Mouse (Mus musculus): Measurements from ENCODE around the gene Wdr31. TPM values are rescaled to one million over a fixed set of nuclear protein-coding genes. Genes with fewer than 3 reads are reported as not detected.

Gene Wdr31
- total and polyA plus RNA-seq, 3 experiments = 3.0 to 5.0 (median 3.8) TPM

- Histone ChIP-seq H3K27me3 (replicated peaks) (no peaks in the 10 kb centered on the region), H3K9ac (ENCODE audit: insufficient read depth, low read depth) (peak within 1 kb of the TSS; percentile 89), H3K4me2 (ENCODE audit: insufficient read depth, low read depth, poor library complexity, severe bottlenecking) (peak within 1 kb of the TSS; percentile 92), H3K79me2 (replicated peaks; ENCODE audit: control insufficient read depth, extremely low read depth, insufficient read depth, poor library complexity, severe bottlenecking) (peaks cover 5% of the 10 kb centered on the region), H3K9me3 (replicated peaks; ENCODE audit: low read length) (no peaks in the 10 kb centered on the region), H3K4me1 (ENCODE audit: control insufficient read depth in 1 of 2, insufficient read depth in 2 of 2) (peaks cover 12 to 58% of the 10 kb centered on the region in 2 experiments), H3K4me3 (replicated peaks in 1 of 3; ENCODE audit: low read depth in 2 of 3, low read length in 2 of 3, poor library complexity in 1 of 3) (peak within 1 kb of the TSS; percentile 61 to 83 (median 68)), H3K36me3 (replicated peaks in 1 of 2; ENCODE audit: control insufficient read depth in 1 of 2, insufficient read depth in 1 of 2, low read length in 1 of 2) (peaks cover 4 to 36% of the 10 kb centered on the region in 2 experiments), H3K27ac (ENCODE audit: insufficient read depth, low read depth) (peak within 1 kb of the TSS; percentile 43)
- peak; percentile 80 for DNase-seq (ENCODE audit: extremely low read depth)
- in situ Hi-C loops (cut with MboI; ENCODE audit: low pct_ligation_motif_present, low pct_unique_long_range_greater_than_20kb, low sequenced_read_pairs) (loop anchor here (10.0 kb wide), 1 partner anchor 175 kb away; no protein-coding TSS in a partner anchor), dilution Hi-C loops (cut with MboI; ENCODE audit: extremely low pct_ligation_motif_present, extremely low pct_unique_long_range_greater_than_20kb, low sequenced_read_pairs) (no loop called here)
- TF ChIP-seq IRF4 (IDR thresholded peaks at IDR 0.05; ENCODE audit: low read depth, low read length) (peak; percentile 50; the same call in 1 of the 2 replicates), MAFK (IDR thresholded peaks at IDR 0.05; ENCODE audit: insufficient replicate concordance, low read length) (no peak), HCFC1 (IDR thresholded peaks at IDR 0.05; ENCODE audit: low read depth, low read length) (peak; percentile 69), ZKSCAN1 (IDR thresholded peaks at IDR 0.05; ENCODE audit: borderline replicate concordance, low read depth, low read length) (no peak), SMC3 (IDR thresholded peaks at IDR 0.05; ENCODE audit: low read depth, low read length) (no peak), USF2 (conservative IDR thresholded peaks at IDR 0.05; ENCODE audit: low read depth, low read length) (peak; percentile 5; the same call in 1 of the 2 replicates), ETS1 (conservative IDR thresholded peaks at IDR 0.05; ENCODE audit: low read depth, low read length) (no peak; the same call in 1 of the 2 replicates), PAX5 (IDR thresholded peaks at IDR 0.05; ENCODE audit: low read length) (no peak), MYC (IDR thresholded peaks at IDR 0.05; ENCODE audit: low read depth, low read length) (peak; percentile 93), KAT2A (IDR thresholded peaks at IDR 0.05; ENCODE audit: insufficient replicate concordance, low read length) (peak; percentile 40; the same call in 1 of the 2 replicates), CHD2 (IDR thresholded peaks at IDR 0.05; ENCODE audit: low read length) (peak; percentile 81), JUND (conservative IDR thresholded peaks at IDR 0.05; ENCODE audit: low read depth, low read length) (no peak), NELFE (IDR thresholded peaks at IDR 0.05; ENCODE audit: low read depth, low read length) (peak; percentile 97), RAD21 (IDR thresholded peaks at IDR 0.05; ENCODE audit: low read depth, low read length) (no peak), CHD1 (IDR thresholded peaks at IDR 0.05; ENCODE audit: low read depth, low read length) (no peak), UBTF (IDR thresholded peaks at IDR 0.05; ENCODE audit: low read depth, low read length) (no peak), ZC3H11A (IDR thresholded peaks at IDR 0.05; ENCODE audit: low read depth, low read length) (no peak), ZNF384 (IDR thresholded peaks at IDR 0.05; ENCODE audit: low read depth, low read length) (no peak), SIN3A (IDR thresholded peaks at IDR 0.05; ENCODE audit: low read length) (peak; percentile 97), JUN (IDR thresholded peaks at IDR 0.05; ENCODE audit: insufficient read depth, low read depth, low read length) (no peak), GABPA (IDR thresholded peaks at IDR 0.05; ENCODE audit: insufficient replicate concordance, low read depth, low read length) (no peak), NRF1 (IDR thresholded peaks at IDR 0.05; ENCODE audit: low read depth, low read length) (peak; percentile 43; the same call in 1 of the 2 replicates), POLR2A (IDR thresholded peaks at IDR 0.05; ENCODE audit: low read depth, low read length) (peak; percentile 96), MAX (IDR thresholded peaks at IDR 0.05; ENCODE audit: low read length) (peak; percentile 87), TCF12 (IDR thresholded peaks at IDR 0.05; ENCODE audit: low read depth, low read length) (no peak; the same call in none of the 2 replicates), CTCF (conservative IDR thresholded peaks at IDR 0.05 in 1 of 2, IDR thresholded peaks at IDR 0.05 in 1 of 2; ENCODE audit: low read depth in 2 of 2, low read length in 2 of 2) (0 out of 4 replicates have a peak, but pooled peaks of 1 of the 2 experiments have one; percentile 12), RCOR1 (conservative IDR thresholded peaks at IDR 0.05; ENCODE audit: low read depth, low read length) (no peak), MEF2A (IDR thresholded peaks at IDR 0.05; ENCODE audit: borderline replicate concordance, low read depth, low read length) (no peak), BHLHE40 (IDR thresholded peaks at IDR 0.05; ENCODE audit: low read depth, low read length) (no peak), MAZ (IDR thresholded peaks at IDR 0.05; ENCODE audit: low read depth, low read length) (peak; percentile 79; the same call in 1 of the 2 replicates), E2F4 (IDR thresholded peaks at IDR 0.05; ENCODE audit: insufficient replicate concordance, low read depth, low read length) (no peak), ELF1 (IDR thresholded peaks at IDR 0.05; ENCODE audit: low read depth, low read length) (peak; percentile 98), MXI1 (IDR thresholded peaks at IDR 0.05; ENCODE audit: low read depth, low read length) (peak; percentile 99), EP300 (IDR thresholded peaks at IDR 0.05; ENCODE audit: low read length) (no peak), ZMIZ1 (IDR thresholded peaks at IDR 0.05; ENCODE audit: low read depth, low read length) (peak; percentile 75), POLR2AphosphoS2 (IDR thresholded peaks at IDR 0.05; ENCODE audit: low read depth, low read length) (peak; percentile 57; the same call in 1 of the 2 replicates), USF1 (IDR thresholded peaks at IDR 0.05; ENCODE audit: low read depth, low read length) (peak; percentile 58), TBP (conservative IDR thresholded peaks at IDR 0.05; ENCODE audit: low read depth, low read length) (no peak)
Measured at GRCm38 (mm10) chr4:62519849-62520233, 49.1 kb upstream of the Wdr31 start, which contains the start of gene Alad. Gene Alad, minus strand, starts transcription at chr4:62519918.
